Mouse (Mus musculus) midbrain, embryonic 13.5 days (tissue): ENCODE data around the gene Folr1. TPM values are rescaled to one million over a fixed set of nuclear protein-coding genes. Genes with fewer than 3 reads are reported as not detected.

Experiments
- ATAC-seq: fragments of 200-750 bp; cut with Nextera tagmentation; 2 replicates; pipeline ENCODE4 v1.8.0; 2017; ENCODE audit warnings: mild to moderate bottlenecking, moderate TSS enrichment, moderate library complexity
- H3K27ac ChIP-seq: fragments of 300-500 bp; sonication (generic); 2 replicates; pipeline ENCODE4 v1.5.1; 2015; ENCODE audit warnings: inconsistent platforms, mild to moderate bottlenecking, moderate library complexity
- H3K27me3 ChIP-seq: fragments of 300-500 bp; sonication (generic); 2 replicates; pipeline ENCODE4 v1.6.1; 2015; ENCODE audit warnings: mild to moderate bottlenecking, inconsistent platforms
- H3K36me3 ChIP-seq: fragments of 300-500 bp; sonication (generic); 2 replicates; pipeline ENCODE4 v1.6.1; 2015; ENCODE audit warnings: mild to moderate bottlenecking, inconsistent platforms
- H3K4me1 ChIP-seq: fragments of 300-500 bp; sonication (generic); replicated peaks from 2 replicates; pipeline ENCODE4 v1.6.1; 2015; ENCODE audit warnings: inconsistent platforms
- H3K4me2 ChIP-seq: fragments of 300-500 bp; sonication (generic); replicated peaks from 2 replicates; pipeline ENCODE4 v1.6.1; 2015; ENCODE audit warnings: moderate library complexity, mild to moderate bottlenecking, inconsistent platforms
- H3K4me3 ChIP-seq: fragments of 300-500 bp; sonication (generic); replicated peaks from 2 replicates; pipeline ENCODE4 v1.5.1; 2015; ENCODE audit warnings: mild to moderate bottlenecking, inconsistent platforms
- H3K9ac ChIP-seq: fragments of 300-500 bp; sonication (generic); replicated peaks from 2 replicates; pipeline ENCODE4 v1.6.1; 2015; ENCODE audit warnings: mild to moderate bottlenecking, inconsistent platforms
- H3K9me3 ChIP-seq: fragments of 300-500 bp; sonication (generic); 2 replicates; pipeline ENCODE4 v1.6.1; 2016; ENCODE audit warnings: mild to moderate bottlenecking, inconsistent platforms
- WGBS: fragments of 180-500 bp; shearing (Covaris S2); methylation state at CpG from one replicate; pipeline ENCODE4 v1.1.7; 2015; 5-methylcytosine and 5-hydroxymethylcytosine counted together
- polyA plus RNA-seq: library from polyadenylated mRNA; unstranded; fragments of >200 nt; fragmentation: Nextera tagmentation; extraction: Ambion mirVana; gene quantifications from 2 replicates; pipeline ENCODE4 v1.2.1, GENCODE M21; 2015

Folr1 gene
- polyA plus RNA-seq, 1 experiment from 2014 or later: 13.2 TPM

DNA sequence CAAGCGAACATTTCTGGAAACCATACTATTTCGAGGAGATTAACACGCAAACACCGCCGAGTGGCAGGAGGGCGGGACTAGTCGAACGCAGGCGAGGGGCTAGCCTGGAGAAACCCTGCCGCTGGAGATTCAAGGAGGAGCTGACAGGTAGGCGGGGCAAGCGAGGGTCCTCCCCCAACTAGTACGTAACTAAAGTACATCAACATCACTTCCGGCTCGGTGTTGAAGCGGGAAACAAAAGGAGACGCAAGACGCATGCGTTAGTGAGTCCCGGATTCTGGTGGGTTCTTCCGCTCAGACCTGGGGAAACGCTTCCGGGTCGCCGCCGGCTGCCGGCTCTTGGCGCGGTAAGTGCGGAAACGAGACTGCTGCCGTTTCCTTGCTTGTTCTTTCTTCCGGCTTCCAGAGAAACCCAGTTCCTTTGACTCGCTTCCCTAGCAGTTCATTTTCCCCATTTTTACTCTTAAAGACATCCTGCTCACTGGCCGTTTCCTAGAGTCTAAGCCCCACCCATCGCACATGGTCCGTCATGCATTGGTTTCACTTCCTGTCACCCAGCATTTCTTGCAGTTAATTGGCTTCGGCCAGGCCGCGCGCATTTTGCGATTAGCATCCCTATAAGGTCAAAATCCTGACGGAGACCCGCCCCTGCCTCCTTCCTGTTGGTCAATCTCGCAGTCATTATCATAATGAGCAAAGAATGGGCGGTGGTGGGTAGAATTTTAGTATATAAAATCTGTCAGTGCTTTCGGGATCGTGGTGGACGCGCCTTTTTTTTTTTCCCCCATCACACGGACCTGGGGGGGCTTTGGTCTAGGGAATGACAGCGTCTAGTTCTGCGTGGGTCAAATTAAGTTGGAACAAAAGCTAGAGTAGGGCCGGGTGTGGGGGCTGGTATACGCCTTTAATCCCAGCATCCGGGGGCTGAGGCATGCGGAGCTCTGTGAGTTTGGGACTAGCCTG lies 25.8 kb upstream of the Folr1 start:
- Histone ChIP-seq H3K27ac (peak overlapping the region; percentile 89), H3K4me2 (peak overlapping the region; percentile 54), H3K27me3 (no peaks in the 10 kb centered on the region), H3K36me3 (peaks cover 17% of the 10 kb centered on the region), H3K4me3 (peak overlapping the region; percentile 58), H3K9me3 (no peaks in the 10 kb centered on the region), H3K4me1 (peaks cover 20% of the 10 kb centered on the region), H3K9ac (peak overlapping the region; percentile 64)
- WGBS: under 1% methylated on average over 57 of the region's 57 CpGs
- ATAC-seq: peak; percentile 99

DNA sequence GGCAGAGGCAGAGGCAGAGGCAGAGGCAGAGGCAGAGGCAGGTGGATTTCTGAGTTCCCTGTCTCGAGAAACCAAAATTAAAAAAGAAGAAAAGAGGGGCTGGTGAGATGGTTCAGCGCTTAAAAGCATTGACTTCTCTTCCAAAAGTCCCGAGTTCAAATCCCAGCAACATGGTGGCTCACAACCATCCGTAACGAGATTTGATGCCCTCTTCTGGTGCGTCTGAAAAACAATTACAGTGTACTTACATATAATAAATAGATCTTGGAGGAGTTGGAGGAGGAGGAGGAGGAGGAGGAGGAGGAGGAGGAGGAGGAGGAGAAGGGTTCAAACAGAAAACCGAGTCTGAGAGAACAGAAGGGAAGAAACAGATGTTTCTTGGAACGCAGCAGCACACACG lies 25.1 kb upstream of the Folr1 start:
- peak overlapping the region; percentile 58 for H3K4me3 ChIP-seq
- H3K4me1 ChIP-seq: peaks cover 20% of the 10 kb centered on the region
- H3K27me3 ChIP-seq: no peaks in the 10 kb centered on the region
- peak overlapping the region; percentile 89 for H3K27ac ChIP-seq
- no peak; the same call in 1 of the 2 replicates for ATAC-seq
- peak overlapping the region; percentile 64; the same call in 1 of the 2 replicates for H3K9ac ChIP-seq
- WGBS: 34% methylated on average over 9 of the region's 9 CpGs
- H3K36me3 ChIP-seq: peaks cover 10% of the 10 kb centered on the region
- no peaks in the 10 kb centered on the region for H3K9me3 ChIP-seq
- H3K4me2 ChIP-seq: peak overlapping the region; percentile 37

DNA sequence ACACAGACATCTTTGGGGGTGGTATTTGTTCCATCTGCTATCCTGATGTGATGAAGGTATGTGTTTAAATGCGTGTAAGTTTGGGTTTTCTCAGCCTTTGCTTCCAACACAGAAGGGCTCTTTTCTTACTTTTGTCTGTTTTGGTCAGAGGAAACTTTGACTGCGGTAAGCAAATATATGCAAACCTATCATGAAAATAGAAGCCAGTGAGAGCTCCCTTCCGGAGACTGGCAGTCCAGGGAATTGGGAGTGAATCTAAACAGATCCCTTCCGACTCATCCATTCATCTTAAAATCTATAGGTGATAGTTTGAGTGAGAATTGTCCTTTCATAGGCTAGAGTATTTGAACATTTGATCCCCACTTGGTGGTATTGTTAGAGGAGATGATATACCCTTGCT lies 17.9 kb upstream of the Folr1 start:
- ATAC-seq: no peak
- WGBS: 87% methylated on average over 4 of the region's 4 CpGs

DNA sequence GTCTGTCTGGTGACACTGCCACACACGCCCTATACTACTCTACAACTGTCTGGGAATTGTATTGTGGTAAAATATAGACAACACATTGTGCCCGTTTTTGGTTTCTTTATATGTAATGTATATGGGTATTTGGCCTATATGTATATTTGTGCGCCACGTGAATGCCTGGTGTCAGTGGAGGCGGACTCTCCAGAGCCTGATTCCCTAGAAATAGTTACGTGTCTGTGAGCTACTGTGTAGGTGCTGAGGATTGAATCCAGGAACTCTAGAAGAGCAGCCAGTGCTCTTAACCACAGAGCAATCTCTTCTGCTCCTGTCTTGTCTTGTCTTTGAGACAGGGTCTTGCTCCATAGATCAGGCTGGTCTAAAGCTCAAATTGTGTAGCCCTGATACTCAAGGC lies 15.7 kb upstream of the Folr1 start:
- Histone ChIP-seq H3K4me2 (no peak overlapping the region), H3K4me1 (no peaks in the 10 kb centered on the region), H3K4me3 (no peak overlapping the region), H3K27me3 (no peaks in the 10 kb centered on the region), H3K9me3 (no peaks in the 10 kb centered on the region), H3K9ac (no peak overlapping the region), H3K36me3 (no peaks in the 10 kb centered on the region), H3K27ac (no peak overlapping the region)
- no peak for ATAC-seq
- WGBS: 92% methylated on average over 6 of the region's 6 CpGs

More for the DNA sequence above, 17.9 kb upstream of the Folr1 start:
- Histone ChIP-seq H3K4me1 (no peaks in the 10 kb centered on the region), H3K27me3 (no peaks in the 10 kb centered on the region), H3K9ac (no peak overlapping the region), H3K27ac (no peak overlapping the region), H3K36me3 (no peaks in the 10 kb centered on the region), H3K4me3 (no peak overlapping the region), H3K9me3 (no peaks in the 10 kb centered on the region), H3K4me2 (no peak overlapping the region)

DNA sequence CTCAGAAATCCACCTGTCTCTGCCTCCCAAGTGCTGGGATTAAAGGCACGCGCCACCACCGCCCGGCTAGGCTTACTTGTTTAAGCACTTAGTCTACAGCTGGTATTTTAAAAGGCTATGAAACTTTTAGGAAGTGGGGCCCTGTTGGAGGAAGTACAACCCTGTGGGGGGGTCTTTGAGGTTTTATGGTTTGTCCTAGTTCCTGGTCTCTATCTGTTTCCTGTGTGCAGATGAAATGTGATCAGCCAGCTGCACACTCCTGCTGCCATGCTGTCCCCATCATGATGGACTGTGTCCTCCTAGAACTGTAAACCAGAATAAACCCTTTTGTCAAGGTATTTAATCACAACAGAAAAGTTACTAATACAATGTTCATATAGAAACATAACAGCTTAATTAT lies 13.6 kb upstream of the Folr1 start:
- Histone ChIP-seq H3K4me2 (no peak overlapping the region), H3K27me3 (no peaks in the 10 kb centered on the region), H3K36me3 (no peaks in the 10 kb centered on the region), H3K9ac (no peak overlapping the region), H3K4me1 (no peaks in the 10 kb centered on the region), H3K9me3 (no peaks in the 10 kb centered on the region), H3K4me3 (no peak overlapping the region), H3K27ac (no peak overlapping the region)
- WGBS: 98% methylated on average over 4 of the region's 4 CpGs
- no peak for ATAC-seq

DNA sequence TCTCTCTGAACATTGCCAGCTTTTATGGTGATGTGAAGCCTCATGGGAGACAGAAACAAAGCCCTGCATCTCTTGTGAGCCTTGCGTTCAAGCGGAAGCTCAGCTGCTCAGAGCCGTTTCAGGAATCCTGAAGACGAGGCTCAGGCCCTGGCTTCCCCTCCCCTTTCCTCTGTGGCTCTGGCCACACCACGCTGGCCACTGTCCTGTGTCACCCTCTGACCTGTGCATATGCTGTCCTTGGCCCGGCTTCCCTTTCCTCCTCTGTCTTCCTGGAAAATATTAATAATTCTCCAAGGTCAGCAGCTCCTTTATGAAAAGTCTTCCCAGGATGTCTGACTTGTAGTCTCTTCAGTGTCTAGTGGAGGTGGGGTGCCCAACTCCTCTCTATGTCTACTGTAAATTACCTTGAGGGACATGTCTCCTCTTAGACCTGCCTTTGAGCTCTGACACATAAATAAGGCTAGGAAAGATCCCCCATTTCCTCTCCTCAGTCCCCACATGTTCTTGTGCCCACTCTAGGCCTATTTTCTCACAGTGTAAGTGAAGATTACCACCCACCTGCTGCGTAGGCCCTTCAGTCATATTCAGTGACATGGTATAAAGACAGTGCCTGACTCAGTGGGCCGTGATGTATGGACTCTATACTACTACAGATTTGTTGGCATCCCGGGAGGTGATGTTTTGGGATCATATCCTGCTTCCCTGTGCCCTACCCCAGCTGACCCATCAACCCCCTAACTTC lies 12.0 kb upstream of the Folr1 start:
- no peak for ATAC-seq
- Histone ChIP-seq H3K27ac (no peak overlapping the region), H3K4me2 (no peak overlapping the region), H3K36me3 (no peaks in the 10 kb centered on the region), H3K4me1 (no peaks in the 10 kb centered on the region), H3K27me3 (no peaks in the 10 kb centered on the region), H3K9ac (no peak overlapping the region), H3K4me3 (no peak overlapping the region), H3K9me3 (no peaks in the 10 kb centered on the region)
- 61% methylated on average over 9 of the region's 9 CpGs for WGBS

DNA sequence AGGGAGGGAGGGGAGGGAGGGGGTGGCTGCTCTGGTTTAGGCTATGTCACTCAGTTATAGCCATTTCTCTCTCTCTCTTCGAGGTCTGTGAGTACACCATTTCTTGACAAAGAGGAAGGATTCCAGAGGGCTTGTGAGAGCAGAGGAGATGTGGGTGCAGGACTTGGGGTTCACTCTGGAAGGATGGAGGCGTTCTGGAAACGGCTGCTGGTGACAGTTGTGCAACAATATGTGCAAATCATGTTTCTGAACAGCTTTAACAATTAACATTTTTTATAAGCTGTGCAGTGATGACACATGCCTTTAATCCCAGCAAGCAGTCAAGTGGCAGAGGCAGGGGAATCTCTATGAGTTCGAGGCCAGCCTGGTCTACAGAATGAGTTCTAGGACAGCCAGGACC lies 10.3 kb upstream of the Folr1 start:
- Histone ChIP-seq H3K36me3 (no peaks in the 10 kb centered on the region), H3K9ac (no peak overlapping the region), H3K4me1 (no peaks in the 10 kb centered on the region), H3K27me3 (no peaks in the 10 kb centered on the region), H3K9me3 (no peaks in the 10 kb centered on the region), H3K27ac (no peak overlapping the region), H3K4me2 (no peak overlapping the region), H3K4me3 (no peak overlapping the region)
- 84% methylated on average over 4 of the region's 4 CpGs for WGBS
- no peak for ATAC-seq

DNA sequence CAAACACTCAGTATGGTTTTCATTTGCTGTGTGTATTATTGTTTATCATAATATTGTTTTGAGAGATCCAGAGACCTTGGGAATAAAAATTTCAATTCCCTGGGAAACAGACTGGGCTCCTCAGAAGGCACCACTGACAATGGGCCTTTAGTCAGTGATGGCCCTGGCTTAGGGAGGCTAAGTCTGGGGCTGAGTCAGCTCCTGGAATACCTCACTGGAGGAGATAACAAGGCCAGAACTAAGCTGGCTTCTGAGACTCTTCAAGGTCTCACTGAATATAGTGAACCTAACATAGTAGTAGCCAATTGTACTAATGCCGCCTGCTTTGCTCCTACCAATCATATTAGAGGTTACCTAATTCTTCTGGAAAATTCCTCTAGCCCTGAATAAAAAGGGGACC lies 5.4 kb upstream of the Folr1 start:
- no peak for ATAC-seq
- no peaks in the 10 kb centered on the region for H3K27me3 ChIP-seq

DNA sequence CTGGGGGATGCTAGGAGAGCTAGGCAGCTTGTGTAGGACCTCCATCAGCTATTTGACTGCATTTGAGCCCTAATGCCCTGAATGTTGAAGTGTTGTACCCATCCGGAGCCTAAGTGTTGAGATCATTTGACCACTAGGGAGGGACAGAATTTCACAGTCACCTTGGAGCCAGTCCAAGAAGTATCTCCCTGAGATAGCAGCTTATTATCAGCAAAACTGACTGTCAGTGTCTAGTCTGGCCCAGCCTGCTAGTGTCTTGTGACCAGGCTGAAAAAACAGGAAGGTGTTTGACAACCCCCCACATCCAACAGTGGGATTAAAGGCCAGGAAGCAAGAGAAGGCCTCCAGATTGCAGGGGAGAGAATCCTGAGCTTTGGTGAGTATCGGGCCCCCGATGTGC lies 708 bp upstream of the Folr1 start:
- 95% methylated on average over 3 of the region's 3 CpGs for WGBS
- no peaks in the 10 kb centered on the region for H3K36me3 ChIP-seq
- H3K4me2 ChIP-seq: no peak overlapping the region
- no peaks in the 10 kb centered on the region for H3K27me3 ChIP-seq
- H3K9me3 ChIP-seq: no peaks in the 10 kb centered on the region
- no peak overlapping the region for H3K4me3 ChIP-seq
- no peak overlapping the region for H3K9ac ChIP-seq
- no peak for ATAC-seq
- 0 out of 2 replicates have a peak, but pooled peaks cover 4% of the 10 kb centered on the region for H3K4me1 ChIP-seq
- no peak overlapping the region for H3K27ac ChIP-seq

More for the DNA sequence above, 5.4 kb upstream of the Folr1 start:
- no peaks in the 10 kb centered on the region for H3K4me1 ChIP-seq
- H3K9ac ChIP-seq: no peak overlapping the region
- 95% methylated on average over 1 of the region's 1 CpGs for WGBS
- H3K27ac ChIP-seq: no peak overlapping the region
- H3K4me3 ChIP-seq: no peak overlapping the region
- H3K36me3 ChIP-seq: no peaks in the 10 kb centered on the region
- no peak overlapping the region for H3K4me2 ChIP-seq
- H3K9me3 ChIP-seq: no peaks in the 10 kb centered on the region

DNA sequence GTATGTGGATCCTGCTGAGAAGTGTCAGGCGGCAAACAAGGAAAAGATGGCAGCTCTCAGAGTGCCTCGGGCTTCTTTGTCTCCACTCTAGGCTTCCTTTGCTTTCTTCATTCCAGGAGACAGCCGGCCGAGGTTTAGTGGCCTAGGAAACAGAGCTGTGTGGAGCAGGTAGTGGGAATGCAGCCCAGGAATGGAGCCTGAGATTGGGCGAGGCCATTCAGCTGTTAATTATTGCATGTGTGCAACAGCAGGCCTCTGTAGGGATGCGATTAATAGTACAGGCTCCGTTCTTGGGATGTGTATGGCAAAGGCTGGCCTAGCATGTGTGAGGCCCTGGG lies 1.5 kb downstream of the Folr1 start:
- Histone ChIP-seq H3K9ac (no peak overlapping the region), H3K27ac (no peak overlapping the region; the same call in 1 of the 2 replicates), H3K4me1 (0 out of 2 replicates have a peak, but pooled peaks cover 4% of the 10 kb centered on the region), H3K4me3 (no peak overlapping the region), H3K4me2 (no peak overlapping the region), H3K36me3 (no peaks in the 10 kb centered on the region), H3K9me3 (no peaks in the 10 kb centered on the region), H3K27me3 (no peaks in the 10 kb centered on the region)
- 28% methylated on average over 7 of the region's 7 CpGs for WGBS
- peak; percentile 80 for ATAC-seq

DNA sequence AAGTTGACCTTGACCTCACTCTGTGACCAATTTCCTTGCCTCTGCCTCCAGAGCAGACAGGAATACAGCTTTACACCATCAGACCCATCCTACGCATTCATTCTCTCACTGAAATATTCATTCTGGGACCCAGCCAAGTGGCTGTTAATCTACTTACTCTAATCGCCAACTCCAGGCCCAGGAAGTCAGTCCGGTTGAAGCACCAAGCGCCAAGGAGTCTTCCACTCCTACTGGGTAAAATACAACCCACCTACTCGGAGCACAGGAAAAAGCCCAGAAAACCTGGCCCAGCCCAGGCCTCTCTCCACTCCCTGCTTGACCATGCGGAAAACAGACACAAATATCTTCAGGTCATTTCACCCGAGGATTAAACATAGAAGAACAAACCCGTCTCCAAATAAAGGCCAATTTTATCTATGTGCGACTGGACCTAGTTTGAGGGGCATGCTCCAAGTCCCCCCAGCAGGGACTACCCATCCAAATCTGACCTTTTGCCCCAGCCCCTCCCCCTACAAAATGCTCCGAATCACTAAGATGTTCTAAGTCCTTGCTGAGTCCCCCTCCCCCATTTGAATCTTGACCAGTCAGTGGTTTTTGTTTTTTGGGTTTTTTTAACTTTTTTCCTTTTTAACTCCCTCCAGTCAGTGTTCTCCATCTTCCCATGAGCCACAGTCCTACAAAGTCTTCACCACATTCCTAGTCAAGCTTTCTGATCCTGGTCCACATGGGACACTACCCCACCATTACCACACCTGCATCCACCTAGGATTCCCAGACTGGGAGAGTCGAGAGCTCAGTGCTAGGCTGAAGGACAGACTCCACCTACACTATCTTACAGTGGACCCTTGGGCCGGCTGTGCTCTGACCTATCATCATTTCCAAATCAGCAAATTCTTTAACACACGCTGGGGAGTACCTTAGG lies 2.1 kb downstream of the Folr1 start:
- H3K4me1 ChIP-seq: 0 out of 2 replicates have a peak, but pooled peaks cover 4% of the 10 kb centered on the region
- H3K27me3 ChIP-seq: no peaks in the 10 kb centered on the region
- H3K27ac ChIP-seq: no peak overlapping the region; the same call in none of the 2 replicates
- no peaks in the 10 kb centered on the region for H3K36me3 ChIP-seq
- H3K4me2 ChIP-seq: no peak overlapping the region
- no peaks in the 10 kb centered on the region for H3K9me3 ChIP-seq
- WGBS: 37% methylated on average over 13 of the region's 13 CpGs
- ATAC-seq: peak; percentile 67
- no peak overlapping the region for H3K9ac ChIP-seq
- no peak overlapping the region for H3K4me3 ChIP-seq
